Mouse (Mus musculus): ENCODE measurements at regions not wholly inside any gene's neighbourhood (a gene's known extent, or its start where the extent isn't known, plus 50 kb on each side); places are given as distances from the start of the nearest gene placed in this dataset.
A peak's percentile ranks its signal among the peaks of the same experiment; 100 is the strongest.

DNA sequence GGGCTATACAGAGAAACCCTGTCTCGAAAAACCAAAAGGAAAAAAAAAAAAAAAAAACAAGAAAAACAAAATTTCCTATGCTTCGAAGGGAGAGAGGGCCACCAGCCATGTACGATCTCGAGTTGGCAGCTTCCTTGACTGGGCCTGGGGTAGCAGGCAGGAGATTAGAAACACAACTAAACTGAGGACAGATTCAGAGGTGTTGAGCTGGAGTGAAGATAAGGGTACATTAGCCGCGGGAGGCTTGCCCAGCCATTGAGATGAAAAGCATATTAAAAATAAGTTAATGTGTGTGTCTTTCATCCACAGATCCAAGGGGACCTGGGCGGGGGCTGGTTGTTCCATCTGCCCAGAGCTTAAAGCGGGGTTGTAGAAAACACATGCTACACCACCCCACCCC lies 145.3 kb upstream of the Usp24 start:
- no peak for ATAC-seq
- H3K4me2 ChIP-seq, result no peak overlapping the region
- H3K9ac ChIP-seq, result no peak overlapping the region
- no peak overlapping the region for H3K27ac ChIP-seq
- 71% methylated on average over 8 of the region's 8 CpGs for WGBS (ENCODE audit: insufficient replicate concordance)
- no peaks in the 10 kb centered on the region for H3K36me3 ChIP-seq
- H3K27me3 ChIP-seq (replicated peaks), result no peaks in the 10 kb centered on the region
- H3K4me3 ChIP-seq, result no peak overlapping the region
- H3K4me1 ChIP-seq, result no peaks in the 10 kb centered on the region
- no peaks in the 10 kb centered on the region for H3K9me3 ChIP-seq (replicated peaks)

DNA sequence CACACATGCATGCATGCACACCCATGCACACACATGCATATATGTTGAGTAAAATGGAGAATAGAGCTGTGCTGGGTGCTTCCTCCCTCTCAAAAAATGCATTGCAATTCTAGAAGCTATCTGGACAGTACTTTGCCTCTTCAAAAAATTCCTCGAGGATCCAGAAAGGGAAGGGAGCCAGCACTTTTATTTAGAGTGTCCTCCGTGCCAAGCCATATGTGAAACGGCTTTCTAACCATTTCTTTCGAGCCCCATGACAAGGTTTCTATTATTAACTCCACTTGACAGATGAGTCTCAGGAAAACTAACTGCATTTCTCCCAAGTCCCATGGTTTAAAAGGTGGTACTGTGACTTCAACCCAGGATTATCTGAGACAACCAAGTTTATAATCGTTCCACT lies 140.7 kb upstream of the Usp24 start:
- no peak for ATAC-seq
- Histone ChIP-seq H3K9me3 (replicated peaks) (no peaks in the 10 kb centered on the region), H3K27me3 (replicated peaks) (no peaks in the 10 kb centered on the region), H3K4me3 (no peak overlapping the region), H3K4me2 (no peak overlapping the region), H3K4me1 (no peaks in the 10 kb centered on the region), H3K9ac (no peak overlapping the region), H3K27ac (no peak overlapping the region), H3K36me3 (no peaks in the 10 kb centered on the region)
- 44% methylated on average over 5 of the region's 5 CpGs for WGBS (ENCODE audit: insufficient replicate concordance)

DNA sequence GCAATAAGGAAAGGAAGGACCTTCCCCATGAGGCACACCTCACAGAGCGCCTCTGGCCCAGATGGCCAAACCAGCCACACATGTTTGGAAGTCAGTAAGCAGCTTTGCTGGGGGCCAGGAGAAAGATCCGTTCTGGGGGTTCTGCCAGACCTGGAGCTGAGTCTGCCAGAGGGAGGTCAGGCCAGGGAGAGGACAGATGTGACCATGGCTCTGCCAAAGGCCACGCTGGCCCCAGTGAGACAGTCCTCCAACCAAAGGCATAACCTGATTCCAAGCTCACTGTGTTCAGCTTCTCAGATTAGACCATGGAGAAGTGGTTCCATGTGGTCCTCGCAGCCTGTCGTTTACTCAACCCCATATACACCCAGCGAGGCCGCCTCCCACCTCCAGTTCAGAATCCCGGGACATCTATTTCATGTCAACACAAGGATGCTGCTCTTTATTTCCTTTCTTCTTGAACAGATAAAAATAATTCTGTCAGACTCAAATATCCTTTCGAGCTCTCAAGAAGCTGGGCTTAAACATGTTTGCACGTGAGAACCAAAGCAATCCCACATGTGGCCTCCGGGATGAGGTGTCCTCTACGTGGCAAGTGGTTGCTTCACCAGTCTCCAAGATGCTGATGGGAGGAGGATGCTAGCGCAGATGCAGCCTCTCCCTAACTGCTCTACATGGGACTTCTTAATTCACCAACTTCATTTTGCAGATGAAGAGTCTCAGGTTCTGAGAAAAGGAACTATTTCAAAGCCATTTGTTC lies 130.1 kb upstream of the Usp24 start:
- Histone ChIP-seq H3K4me3 (no peak overlapping the region), H3K27me3 (replicated peaks) (no peaks in the 10 kb centered on the region), H3K4me1 (no peaks in the 10 kb centered on the region), H3K36me3 (no peaks in the 10 kb centered on the region), H3K9ac (no peak overlapping the region), H3K4me2 (no peak overlapping the region), H3K9me3 (replicated peaks) (no peaks in the 10 kb centered on the region), H3K27ac (no peak overlapping the region)
- no peak for ATAC-seq
- WGBS (ENCODE audit: insufficient replicate concordance), result 72% methylated on average over 13 of the region's 13 CpGs

DNA sequence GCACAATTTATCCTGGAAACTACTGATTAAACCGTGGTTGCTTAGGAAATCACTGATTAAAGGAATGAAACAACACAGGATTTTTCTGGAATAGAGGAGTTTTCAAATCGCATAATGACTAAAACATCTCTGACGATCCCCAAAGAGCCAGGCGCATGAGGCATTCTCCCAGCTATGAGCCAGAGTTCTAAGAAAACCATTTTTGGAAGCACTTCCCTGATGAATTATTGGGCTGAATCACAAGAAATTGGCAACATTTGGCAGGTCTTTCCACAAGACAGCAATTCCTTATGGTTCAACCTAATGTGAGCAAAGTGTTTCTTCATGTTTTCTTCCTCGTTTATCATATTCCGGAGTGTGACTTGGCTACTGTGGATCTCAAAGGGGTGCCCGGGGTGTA lies 129.3 kb upstream of the Usp24 start:
- no peak for ATAC-seq
- no peaks in the 10 kb centered on the region for H3K4me1 ChIP-seq
- H3K4me3 ChIP-seq, result no peak overlapping the region
- WGBS (ENCODE audit: insufficient replicate concordance), result 73% methylated on average over 7 of the region's 7 CpGs
- no peak overlapping the region for H3K27ac ChIP-seq
- no peak overlapping the region for H3K4me2 ChIP-seq
- no peaks in the 10 kb centered on the region for H3K27me3 ChIP-seq (replicated peaks)
- H3K9me3 ChIP-seq (replicated peaks), result no peaks in the 10 kb centered on the region
- no peaks in the 10 kb centered on the region for H3K36me3 ChIP-seq
- H3K9ac ChIP-seq, result no peak overlapping the region

DNA sequence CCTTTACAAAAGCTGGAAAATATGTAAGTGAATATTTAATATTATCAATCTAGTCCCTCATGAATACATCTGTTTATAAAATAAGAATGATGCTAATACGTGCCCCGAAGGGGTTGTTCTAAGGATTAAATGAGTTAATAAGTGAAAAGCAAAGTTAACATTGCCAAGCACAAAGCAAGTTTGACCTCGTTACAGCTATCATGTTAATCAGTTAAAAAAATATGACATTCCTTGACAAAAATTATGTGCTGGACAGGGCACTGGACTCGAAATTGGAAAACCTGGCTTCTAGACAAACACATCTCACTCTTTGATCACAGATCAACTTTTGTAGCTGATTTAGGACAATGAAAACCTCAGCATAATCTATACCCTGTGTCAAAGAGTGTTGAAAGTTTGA lies 125.8 kb upstream of the Usp24 start:
- H3K27ac ChIP-seq, result no peak overlapping the region
- 61% methylated on average over 4 of the region's 4 CpGs for WGBS (ENCODE audit: insufficient replicate concordance)
- no peak for ATAC-seq

DNA sequence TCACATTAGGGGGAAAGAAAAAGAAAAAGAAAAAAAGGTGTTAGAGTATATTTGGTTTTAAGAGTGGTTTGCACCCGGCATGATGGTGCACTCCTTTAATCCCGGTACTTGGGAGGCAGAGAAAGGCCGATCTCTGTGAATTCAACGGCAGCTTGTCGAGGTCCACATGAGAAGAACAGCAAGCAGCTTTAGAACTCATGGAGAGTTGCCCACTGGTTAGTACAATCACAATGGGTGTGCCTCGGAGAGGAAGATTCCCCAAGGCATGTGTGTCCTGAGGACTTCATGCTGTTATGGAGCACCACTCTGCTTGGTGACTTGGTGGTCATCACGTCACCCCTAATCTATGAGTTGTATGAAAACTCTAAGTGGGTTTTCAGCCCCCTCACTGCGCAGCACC lies 124.7 kb upstream of the Usp24 start:
- ATAC-seq, result no peak
- Histone ChIP-seq H3K27ac (no peak overlapping the region), H3K4me3 (no peak overlapping the region), H3K27me3 (replicated peaks) (no peaks in the 10 kb centered on the region), H3K36me3 (no peaks in the 10 kb centered on the region), H3K4me1 (no peaks in the 10 kb centered on the region), H3K9ac (no peak overlapping the region), H3K4me2 (no peak overlapping the region), H3K9me3 (replicated peaks) (no peaks in the 10 kb centered on the region)
- 78% methylated on average over 8 of the region's 8 CpGs for WGBS (ENCODE audit: insufficient replicate concordance)

More for the DNA sequence above, 125.8 kb upstream of the Usp24 start:
- no peaks in the 10 kb centered on the region for H3K4me1 ChIP-seq
- no peak overlapping the region for H3K4me3 ChIP-seq
- H3K9ac ChIP-seq, result no peak overlapping the region
- H3K27me3 ChIP-seq (replicated peaks), result no peaks in the 10 kb centered on the region
- H3K4me2 ChIP-seq, result no peak overlapping the region
- no peaks in the 10 kb centered on the region for H3K36me3 ChIP-seq
- H3K9me3 ChIP-seq (replicated peaks), result no peaks in the 10 kb centered on the region

DNA sequence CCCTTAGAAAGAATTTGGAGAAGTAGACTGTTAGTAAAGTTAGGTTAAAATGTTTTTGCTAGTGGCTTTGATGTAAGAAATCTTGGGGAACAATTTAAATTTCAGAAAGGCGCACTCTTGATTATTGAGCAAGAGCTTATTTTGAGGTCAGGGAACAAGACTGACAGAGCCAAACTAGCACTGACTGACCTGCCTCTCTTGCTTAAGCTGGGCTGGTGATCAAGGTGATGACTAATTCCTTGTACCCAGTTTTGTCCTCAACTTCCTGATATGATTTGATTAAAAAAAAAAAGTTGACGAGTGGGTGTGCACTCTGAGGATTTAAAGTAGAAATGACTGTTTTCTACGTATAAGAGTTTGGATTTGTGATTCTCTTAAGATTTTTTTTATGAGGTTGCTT lies 124.2 kb upstream of the Usp24 start:
- WGBS (ENCODE audit: insufficient replicate concordance), result 65% methylated on average over 3 of the region's 3 CpGs
- no peaks in the 10 kb centered on the region for H3K27me3 ChIP-seq (replicated peaks)
- H3K9ac ChIP-seq, result no peak overlapping the region
- no peak overlapping the region for H3K27ac ChIP-seq
- no peaks in the 10 kb centered on the region for H3K9me3 ChIP-seq (replicated peaks)
- H3K4me1 ChIP-seq, result no peaks in the 10 kb centered on the region
- no peak for ATAC-seq
- no peak overlapping the region for H3K4me2 ChIP-seq
- H3K4me3 ChIP-seq, result no peak overlapping the region
- no peaks in the 10 kb centered on the region for H3K36me3 ChIP-seq

DNA sequence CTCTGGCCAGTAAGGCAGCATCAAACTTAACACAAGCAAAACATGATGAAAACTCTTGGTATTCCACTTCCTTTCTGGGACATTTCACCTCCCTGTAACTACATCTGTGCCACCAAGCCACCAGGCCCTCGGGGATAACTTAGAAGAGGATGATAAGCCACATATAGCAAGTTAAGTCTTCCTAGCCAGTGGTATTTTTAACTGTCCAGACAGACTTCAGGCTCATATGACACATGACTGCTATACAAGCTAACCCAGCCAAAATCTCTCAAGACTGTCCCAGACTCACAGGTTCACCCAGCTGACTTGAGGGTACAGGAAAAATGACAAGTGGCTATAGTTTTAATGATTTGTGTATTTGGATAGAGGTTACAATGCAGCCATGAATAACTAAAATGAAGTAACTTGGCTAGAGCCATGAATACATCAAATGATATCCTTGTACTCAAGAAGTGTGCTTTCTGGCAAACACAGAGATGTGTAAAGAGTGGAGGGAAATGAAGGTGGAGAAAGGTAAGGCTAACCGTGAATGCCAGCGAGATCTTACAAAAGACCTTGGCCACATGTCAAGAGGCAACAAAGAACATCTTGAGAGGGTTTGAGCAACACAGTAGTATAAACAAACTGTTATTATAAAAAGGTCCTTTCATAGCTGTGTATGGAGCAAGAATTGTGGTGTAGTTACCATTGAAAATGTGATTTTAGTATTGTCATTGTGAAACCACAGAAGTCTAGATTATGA lies 122.6 kb upstream of the Usp24 start:
- Histone ChIP-seq H3K27me3 (replicated peaks) (no peaks in the 10 kb centered on the region), H3K4me1 (no peaks in the 10 kb centered on the region), H3K36me3 (no peaks in the 10 kb centered on the region), H3K9ac (no peak overlapping the region), H3K4me3 (no peak overlapping the region), H3K27ac (no peak overlapping the region), H3K9me3 (replicated peaks) (no peaks in the 10 kb centered on the region), H3K4me2 (no peak overlapping the region)
- no peak for ATAC-seq
- 70% methylated on average over 3 of the region's 3 CpGs for WGBS (ENCODE audit: insufficient replicate concordance)

DNA sequence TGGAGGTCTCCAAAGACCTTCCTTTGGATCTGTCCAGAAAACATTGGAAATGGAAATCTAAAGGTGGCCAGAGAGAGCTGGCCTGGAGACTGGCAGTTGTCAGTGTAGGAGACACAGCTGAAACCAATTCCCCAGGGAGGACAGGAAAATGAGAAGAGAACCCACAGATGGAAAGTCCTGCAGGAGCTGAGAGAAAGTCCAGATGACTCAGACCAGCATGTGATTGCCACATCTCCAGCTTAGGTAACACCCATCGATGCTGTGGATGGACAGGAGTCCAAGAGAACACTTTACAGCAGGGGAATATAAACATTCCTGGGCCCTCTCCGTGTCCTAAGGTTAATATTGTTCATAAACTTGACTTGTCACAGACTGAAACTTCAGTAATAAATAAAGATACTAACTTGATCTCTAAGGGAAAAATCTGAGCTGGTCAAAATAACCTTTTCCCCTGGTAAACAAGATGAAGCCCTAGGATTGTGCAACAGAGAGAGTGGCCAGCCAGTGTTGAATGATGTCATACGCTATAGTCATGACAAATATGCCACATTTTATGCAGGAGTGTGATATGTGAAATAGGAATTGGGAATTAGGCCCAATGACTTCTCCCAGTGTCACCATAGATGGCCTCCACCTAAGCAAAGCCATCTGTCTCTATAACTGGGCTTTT lies 120.4 kb upstream of the Usp24 start:
- no peak overlapping the region for H3K27ac ChIP-seq
- 0 out of 2 replicates have a peak, but pooled peaks have one; percentile 36 for ATAC-seq
- no peaks in the 10 kb centered on the region for H3K36me3 ChIP-seq
- H3K4me3 ChIP-seq, result no peak overlapping the region
- WGBS (ENCODE audit: insufficient replicate concordance), result 52% methylated on average over 3 of the region's 3 CpGs
- no peaks in the 10 kb centered on the region for H3K27me3 ChIP-seq (replicated peaks)
- H3K4me1 ChIP-seq, result no peaks in the 10 kb centered on the region
- no peak overlapping the region for H3K9ac ChIP-seq
- H3K4me2 ChIP-seq, result no peak overlapping the region
- no peaks in the 10 kb centered on the region for H3K9me3 ChIP-seq (replicated peaks)

DNA sequence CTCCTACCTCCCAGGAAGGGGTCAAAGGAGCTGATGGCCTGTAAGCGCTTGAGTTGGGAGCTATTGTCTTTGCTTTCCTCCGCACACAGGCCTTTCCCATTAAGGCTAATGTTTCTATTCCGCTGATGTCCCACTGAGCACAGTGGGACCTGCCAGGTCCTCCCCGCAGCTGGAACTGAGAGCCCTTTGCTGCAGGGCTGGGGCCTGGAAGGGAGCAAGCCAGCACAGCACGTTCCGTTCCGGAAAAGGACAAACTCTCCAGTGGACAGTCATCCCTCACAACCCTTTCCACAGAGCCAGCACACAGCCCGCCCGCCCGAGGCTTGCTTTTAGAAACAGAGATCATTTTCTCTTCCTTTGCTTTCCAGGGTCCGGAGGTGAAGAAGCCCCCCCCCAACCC lies 116.2 kb upstream of the Usp24 start:
- H3K4me3 ChIP-seq, result no peak overlapping the region
- H3K9ac ChIP-seq, result no peak overlapping the region
- H3K4me2 ChIP-seq, result no peak overlapping the region
- 50% methylated on average over 11 of the region's 11 CpGs for WGBS (ENCODE audit: insufficient replicate concordance)
- no peaks in the 10 kb centered on the region for H3K9me3 ChIP-seq (replicated peaks)
- no peaks in the 10 kb centered on the region for H3K4me1 ChIP-seq
- no peaks in the 10 kb centered on the region for H3K36me3 ChIP-seq
- no peak for ATAC-seq
- H3K27me3 ChIP-seq (replicated peaks), result no peaks in the 10 kb centered on the region
- H3K27ac ChIP-seq, result 0 out of 2 replicates have a peak overlapping the region, but pooled peaks have one; percentile 32

DNA sequence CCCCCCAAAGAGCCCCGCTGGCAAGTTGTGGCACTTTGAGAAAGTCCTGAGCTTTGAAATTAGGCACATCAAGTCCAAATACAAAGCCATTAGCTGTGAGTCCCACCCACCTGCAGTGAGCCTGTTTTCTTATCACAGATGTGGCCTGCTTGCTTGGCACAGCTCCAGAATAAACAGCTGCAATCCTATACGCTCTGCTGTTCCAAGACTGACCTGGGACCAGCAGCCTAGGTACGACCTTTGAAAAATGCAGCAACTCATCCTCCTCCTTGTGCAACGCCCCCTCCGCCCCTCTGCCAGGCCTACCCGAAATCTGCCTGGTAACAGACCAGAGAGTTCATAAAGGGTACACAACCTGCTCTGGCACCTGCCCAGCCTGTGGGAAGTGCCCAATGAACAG lies 115.8 kb upstream of the Usp24 start:
- no peaks in the 10 kb centered on the region for H3K36me3 ChIP-seq
- WGBS (ENCODE audit: insufficient replicate concordance), result 54% methylated on average over 6 of the region's 6 CpGs
- H3K4me3 ChIP-seq, result no peak overlapping the region
- H3K27ac ChIP-seq, result 0 out of 2 replicates have a peak overlapping the region, but pooled peaks have one; percentile 32
- H3K27me3 ChIP-seq (replicated peaks), result no peaks in the 10 kb centered on the region
- ATAC-seq, result peak; percentile 63; the same call in 1 of the 2 replicates
- H3K4me2 ChIP-seq, result no peak overlapping the region
- no peaks in the 10 kb centered on the region for H3K9me3 ChIP-seq (replicated peaks)
- no peaks in the 10 kb centered on the region for H3K4me1 ChIP-seq
- H3K9ac ChIP-seq, result no peak overlapping the region

DNA sequence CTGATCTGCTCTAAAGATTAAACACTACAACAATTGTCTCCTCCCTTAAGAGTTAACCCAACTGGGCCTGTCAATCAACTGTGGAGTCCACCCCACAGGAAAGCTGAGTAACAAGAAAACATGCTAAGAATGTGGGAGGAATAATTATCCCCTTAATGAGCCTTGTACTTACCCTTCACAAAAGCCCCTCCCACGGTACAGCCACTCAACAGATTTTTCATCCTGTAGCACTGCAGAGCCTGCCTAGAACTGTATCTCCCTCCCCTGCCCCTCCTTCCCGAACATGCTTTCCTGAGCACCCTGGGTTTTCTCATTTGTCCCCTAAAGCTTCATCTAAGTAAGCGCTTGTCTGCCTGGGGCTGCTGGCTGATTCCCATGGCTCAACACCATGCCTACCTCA lies 113.5 kb upstream of the Usp24 start:
- Histone ChIP-seq H3K27ac (no peak overlapping the region), H3K27me3 (replicated peaks) (no peaks in the 10 kb centered on the region), H3K4me3 (no peak overlapping the region), H3K4me2 (no peak overlapping the region), H3K36me3 (no peaks in the 10 kb centered on the region), H3K9me3 (replicated peaks) (no peaks in the 10 kb centered on the region), H3K9ac (no peak overlapping the region), H3K4me1 (no peaks in the 10 kb centered on the region)
- 47% methylated on average over 3 of the region's 3 CpGs for WGBS (ENCODE audit: insufficient replicate concordance)
- ATAC-seq, result no peak
